Mouse (Mus musculus): ENCODE data around the gene Dhx58. TPM values are rescaled to one million over a fixed set of nuclear protein-coding genes. Genes with fewer than 3 reads are reported as not detected.

Gene Dhx58
- 5.6 TPM for polyA plus RNA-seq (2014; fragmentation: Illumina TruSeq; extraction: RNeasy Lipid Tissue Mini Kit (QIAGEN cat#74804); ENCODE audit: insufficient read depth, low read depth, low replicate concordance)

GRCm38 (mm10) chr11:100703851-100704531, at the start of gene Dhx58:
Dhx58 (minus strand) TSS chr11:100704271.

GRCm38 (mm10) chr11:100738066-100738604, 34.1 kb upstream of the Dhx58 start, which contains the start of gene Rab5c:
Rab5c (minus strand) TSS chr11:100738215.

DNA sequence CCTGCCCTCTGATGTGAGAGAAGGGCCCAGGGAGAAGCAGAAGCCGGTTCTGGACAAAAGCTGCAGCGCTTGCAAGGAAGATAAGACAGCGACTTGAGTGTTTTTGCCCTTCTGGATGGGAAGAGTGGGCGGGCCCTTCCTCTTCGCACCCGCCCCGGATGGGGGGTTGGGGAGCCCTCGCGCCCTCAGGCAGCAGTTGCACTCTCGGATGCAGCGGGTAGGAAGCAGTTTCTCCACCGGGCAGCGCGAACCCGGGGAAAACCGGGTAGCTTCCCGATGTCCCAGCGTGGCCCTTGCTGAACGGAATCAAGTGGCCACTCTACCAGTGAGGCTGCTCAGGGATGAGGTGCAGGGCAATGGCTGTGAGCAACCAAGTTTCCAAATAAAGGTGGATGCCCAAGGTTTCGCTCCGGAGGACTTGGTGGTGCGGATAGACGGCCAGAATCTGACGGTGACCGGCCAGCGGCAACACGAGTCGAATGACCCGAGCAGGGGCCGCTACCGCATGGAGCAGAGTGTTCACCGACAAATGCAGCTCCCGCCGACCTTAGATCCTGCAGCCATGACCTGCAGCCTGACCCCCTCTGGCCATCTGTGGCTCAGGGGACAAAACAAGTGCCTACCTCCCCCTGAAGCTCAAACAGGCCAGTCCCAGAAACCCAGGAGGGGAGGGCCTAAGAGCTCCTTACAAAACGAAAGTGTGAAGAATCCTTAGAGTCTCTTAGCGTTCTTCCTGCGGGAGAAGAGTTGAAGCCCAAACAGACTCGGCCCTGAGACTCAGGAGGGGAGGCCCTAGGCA, 9.9 kb upstream of the Dhx58 start, which contains the start of gene Hspb9:
TSS of gene Hspb9 (plus strand) at position 116 of the 799 bp plus-strand sequence.

GRCm38 (mm10) chr11:100711783-100712615, 7.9 kb upstream of the Dhx58 start, which contains the start of gene Kat2a:
Kat2a (minus strand) TSS chr11:100712465.

GRCm38 (mm10) chr11:100692164-100692616, 11.9 kb downstream of the Dhx58 start, which contains the start of gene Zfp385c:
Zfp385c (minus strand) TSS chr11:100692455.

Other genes starting within 250 kb of the Dhx58 start
- gene Klhl11, start 231.5 kb downstream of the Dhx58 start, polyA plus RNA-seq (2014; fragmentation: Illumina TruSeq; extraction: RNeasy Lipid Tissue Mini Kit (QIAGEN cat#74804); ENCODE audit: insufficient read depth, low read depth, low replicate concordance), result 1.3 TPM
- 75.1 TPM for gene Acly, start 176.3 kb downstream of the Dhx58 start, polyA plus RNA-seq (2014; fragmentation: Illumina TruSeq; extraction: RNeasy Lipid Tissue Mini Kit (QIAGEN cat#74804); ENCODE audit: insufficient read depth, low read depth, low replicate concordance)
- gene Ttc25, start 158.7 kb downstream of the Dhx58 start, polyA plus RNA-seq (2014; fragmentation: Illumina TruSeq; extraction: RNeasy Lipid Tissue Mini Kit (QIAGEN cat#74804); ENCODE audit: insufficient read depth, low read depth, low replicate concordance), result 4.2 TPM
- 32.8 TPM for gene Cnp, start 129.4 kb downstream of the Dhx58 start, polyA plus RNA-seq (2014; fragmentation: Illumina TruSeq; extraction: RNeasy Lipid Tissue Mini Kit (QIAGEN cat#74804); ENCODE audit: insufficient read depth, low read depth, low replicate concordance)
- 24.8 TPM for gene Nkiras2, start 85.0 kb downstream of the Dhx58 start, polyA plus RNA-seq (2014; fragmentation: Illumina TruSeq; extraction: RNeasy Lipid Tissue Mini Kit (QIAGEN cat#74804); ENCODE audit: insufficient read depth, low read depth, low replicate concordance)
- 119 TPM for gene Dnajc7, start 84.1 kb downstream of the Dhx58 start, polyA plus RNA-seq (2014; fragmentation: Illumina TruSeq; extraction: RNeasy Lipid Tissue Mini Kit (QIAGEN cat#74804); ENCODE audit: insufficient read depth, low read depth, low replicate concordance)
- gene Zfp385c, start 11.8 kb downstream of the Dhx58 start, polyA plus RNA-seq (2014; fragmentation: Illumina TruSeq; extraction: RNeasy Lipid Tissue Mini Kit (QIAGEN cat#74804); ENCODE audit: insufficient read depth, low read depth, low replicate concordance), result 0.08 TPM
- 10.8 TPM for gene Kat2a, start 8.2 kb upstream of the Dhx58 start, polyA plus RNA-seq (2014; fragmentation: Illumina TruSeq; extraction: RNeasy Lipid Tissue Mini Kit (QIAGEN cat#74804); ENCODE audit: insufficient read depth, low read depth, low replicate concordance)
- gene Hspb9, start 9.6 kb upstream of the Dhx58 start, polyA plus RNA-seq (2014; fragmentation: Illumina TruSeq; extraction: RNeasy Lipid Tissue Mini Kit (QIAGEN cat#74804); ENCODE audit: insufficient read depth, low read depth, low replicate concordance), result not detected
- gene Rab5c, start 33.9 kb upstream of the Dhx58 start, polyA plus RNA-seq (2014; fragmentation: Illumina TruSeq; extraction: RNeasy Lipid Tissue Mini Kit (QIAGEN cat#74804); ENCODE audit: insufficient read depth, low read depth, low replicate concordance), result 143 TPM
- 0.27 TPM for gene Kcnh4, start 55.7 kb upstream of the Dhx58 start, polyA plus RNA-seq (2014; fragmentation: Illumina TruSeq; extraction: RNeasy Lipid Tissue Mini Kit (QIAGEN cat#74804); ENCODE audit: insufficient read depth, low read depth, low replicate concordance)
- not detected for gene Hcrt, start 58.7 kb upstream of the Dhx58 start, polyA plus RNA-seq (2014; fragmentation: Illumina TruSeq; extraction: RNeasy Lipid Tissue Mini Kit (QIAGEN cat#74804); ENCODE audit: insufficient read depth, low read depth, low replicate concordance)
- gene Ghdc, start 66.7 kb upstream of the Dhx58 start, polyA plus RNA-seq (2014; fragmentation: Illumina TruSeq; extraction: RNeasy Lipid Tissue Mini Kit (QIAGEN cat#74804); ENCODE audit: insufficient read depth, low read depth, low replicate concordance), result 9.3 TPM
- 16.3 TPM for gene Stat5b, start 146.5 kb upstream of the Dhx58 start, polyA plus RNA-seq (2014; fragmentation: Illumina TruSeq; extraction: RNeasy Lipid Tissue Mini Kit (QIAGEN cat#74804); ENCODE audit: insufficient read depth, low read depth, low replicate concordance)
- 5.9 TPM for gene Stat5a, start 155.1 kb upstream of the Dhx58 start, polyA plus RNA-seq (2014; fragmentation: Illumina TruSeq; extraction: RNeasy Lipid Tissue Mini Kit (QIAGEN cat#74804); ENCODE audit: insufficient read depth, low read depth, low replicate concordance)
- 49.6 TPM for gene Stat3, start 235.3 kb upstream of the Dhx58 start, polyA plus RNA-seq (2014; fragmentation: Illumina TruSeq; extraction: RNeasy Lipid Tissue Mini Kit (QIAGEN cat#74804); ENCODE audit: insufficient read depth, low read depth, low replicate concordance)